Mouse (Mus musculus) adrenal gland, adult (tissue): ENCODE measurements around the gene Cckar.
"Not testable (repeated sequence)": the region's sequence is repeated elsewhere in the genome, so short reads cannot be mapped to it uniquely, and the experiment has no call there.

Experiments
- DNase-seq, 2 experiments: peaks; one replicate each; pipeline ENCODE4 v3.0.0; 2022 to 2023; ENCODE audit warnings: low spot score in 1 of 2; ENCODE audit not compliant: inconsistent age in 2 of 2

The Cckar gene

DNA sequence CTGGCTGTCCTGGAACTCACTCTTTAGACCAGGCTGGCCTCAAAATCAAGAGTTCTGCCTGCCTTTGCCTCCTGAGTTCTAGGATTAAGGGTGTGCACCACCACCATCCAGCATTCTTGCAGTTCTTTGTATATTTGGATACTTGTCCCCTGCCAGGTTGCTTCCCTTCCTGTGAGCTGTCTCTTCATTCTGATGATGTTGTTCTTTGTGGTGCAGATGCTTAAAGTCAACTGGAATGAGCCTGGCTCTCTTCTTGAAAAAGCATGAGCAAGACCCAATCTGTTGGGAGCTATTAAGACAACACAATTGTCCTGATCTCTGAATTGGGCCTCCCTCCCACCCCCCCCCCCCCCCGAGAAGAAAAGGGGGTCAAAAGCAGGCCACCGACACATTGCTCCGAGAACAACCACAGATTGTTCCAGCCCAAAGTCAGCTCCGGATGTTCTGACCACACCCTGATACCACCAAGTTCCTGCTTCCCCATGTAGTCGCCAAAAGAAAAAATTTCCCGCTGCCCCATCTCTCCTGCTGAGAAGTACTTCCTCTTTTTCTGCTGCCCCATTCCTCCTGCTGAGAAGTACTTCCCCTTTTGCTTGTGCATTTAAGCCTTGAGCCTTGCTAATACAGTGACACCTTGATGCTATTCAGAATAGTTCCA is 33.9 kb downstream of the Cckar start:
- not testable (repeated sequence) for DNase-seq

- peak; percentile 48 to 86 for DNase-seq
These were observed 35.2 kb downstream of the Cckar start for GRCm38 (mm10) chr5:53672352-53672751.

GRCm38 (mm10) chr5:53671507-53671906 is 36.0 kb downstream of the Cckar start:
- DNase-seq = no peak

DNA sequence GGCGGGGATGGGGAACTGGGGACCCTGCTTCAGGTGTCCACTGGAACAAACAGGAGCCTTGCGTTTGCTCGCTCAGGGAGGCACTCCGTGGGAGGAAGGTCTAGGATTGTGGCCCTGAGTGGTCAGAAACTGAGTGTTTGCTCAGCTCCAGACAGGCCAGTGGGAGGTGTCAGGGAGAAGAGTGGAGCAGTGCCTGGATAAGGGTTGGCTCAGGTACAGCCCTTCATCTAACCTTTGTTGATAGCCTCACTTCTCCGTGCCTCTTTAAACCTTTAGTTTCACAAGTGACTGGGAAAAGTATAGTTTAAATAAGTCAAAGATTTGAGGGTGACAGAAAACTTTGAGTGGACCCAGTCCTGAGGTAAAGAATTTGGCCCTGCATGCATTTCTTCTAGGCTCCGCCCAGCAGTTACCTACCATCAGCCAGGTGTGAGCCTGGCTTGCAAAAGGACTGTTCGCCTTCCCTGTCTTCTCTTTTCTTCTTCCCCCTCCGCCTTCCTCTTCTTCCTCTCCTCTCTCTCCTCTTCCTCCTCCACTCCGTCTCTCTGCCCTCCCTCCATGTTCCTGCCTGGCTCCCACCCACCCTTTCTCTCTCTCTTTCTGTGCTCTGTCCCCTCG is 37.1 kb downstream of the Cckar start:
- no peak for DNase-seq

- DNase-seq = no peak
These were observed 39.5 kb downstream of the Cckar start for GRCm38 (mm10) chr5:53668021-53668420.

GRCm38 (mm10) chr5:53663665-53664064 is 43.8 kb downstream of the Cckar start:
- DNase-seq = no peak

- DNase-seq = no peak
These were observed 45.1 kb downstream of the Cckar start for GRCm38 (mm10) chr5:53662413-53662812.

DNA sequence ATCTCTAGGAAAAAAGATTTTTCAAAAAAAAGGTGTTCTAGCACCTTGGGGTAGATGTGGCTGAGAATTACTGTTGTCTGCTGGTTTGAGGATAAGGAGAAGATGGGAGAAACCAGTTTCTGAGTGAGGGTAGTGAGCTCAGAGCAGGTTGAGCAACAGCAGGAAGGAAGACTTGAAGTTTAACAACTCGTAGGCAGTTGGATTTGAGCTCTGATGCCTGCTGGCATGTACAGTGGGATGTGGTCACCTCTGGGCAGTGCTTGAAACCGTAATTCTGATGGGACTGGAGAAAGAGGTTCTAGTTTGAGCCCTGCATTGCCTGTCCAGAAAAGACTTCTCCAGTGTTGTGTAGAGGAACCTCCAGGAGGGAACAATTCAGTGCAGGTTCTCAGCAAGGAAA is 46.0 kb downstream of the Cckar start:
- no peak for DNase-seq

DNA sequence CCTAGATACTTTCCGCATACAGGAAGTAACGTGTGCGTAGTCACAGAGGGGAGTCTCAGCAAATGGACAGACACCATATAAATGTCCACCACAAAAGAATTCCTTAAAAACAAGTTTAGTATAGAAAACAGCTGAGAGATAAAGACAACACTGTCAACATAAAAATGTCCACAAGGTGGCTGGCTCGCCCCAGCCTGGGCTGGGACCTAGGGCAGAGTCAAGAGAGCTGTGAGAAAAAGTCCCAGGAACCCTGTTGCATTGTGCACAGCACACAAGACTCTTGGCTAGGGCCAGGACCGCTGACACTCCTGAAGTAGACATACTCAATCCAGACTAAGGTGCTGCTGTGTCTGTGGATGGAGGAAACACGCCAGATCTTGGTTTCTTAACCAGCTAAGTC is 49.6 kb downstream of the Cckar start:
- DNase-seq = no peak

DNA sequence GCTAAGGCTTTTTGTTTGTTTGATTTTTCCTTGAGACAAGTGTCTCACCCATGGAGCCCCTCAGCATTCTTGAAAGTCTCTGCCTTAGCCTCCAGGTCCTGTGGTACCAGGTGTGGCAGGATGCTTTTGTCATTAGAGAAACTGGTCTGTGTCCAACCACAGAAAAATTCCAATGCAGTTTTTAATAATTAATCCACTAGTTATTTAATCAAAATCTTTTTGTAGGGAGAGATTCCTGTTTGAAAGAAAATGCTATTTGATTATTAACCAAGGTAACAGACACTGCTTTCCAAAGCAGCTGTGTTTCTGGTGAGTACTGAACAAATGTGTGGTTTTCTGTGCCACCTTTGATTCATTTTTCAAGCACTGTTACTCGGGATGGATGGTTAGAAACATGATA is 50.9 kb downstream of the Cckar start:
- no peak for DNase-seq
